Mouse (Mus musculus) kidney, adult 11 months (tissue): Measurements from ENCODE around the gene Gdpgp1.

Experiments used
- DNase-seq: peaks from one replicate; pipeline ENCODE4 v3.0.0; 2022

The Gdpgp1 gene

GRCm38 (mm10) chr7:80199851-80200587 is 32.6 kb upstream of the Gdpgp1 start:
- no peak for DNase-seq

DNA sequence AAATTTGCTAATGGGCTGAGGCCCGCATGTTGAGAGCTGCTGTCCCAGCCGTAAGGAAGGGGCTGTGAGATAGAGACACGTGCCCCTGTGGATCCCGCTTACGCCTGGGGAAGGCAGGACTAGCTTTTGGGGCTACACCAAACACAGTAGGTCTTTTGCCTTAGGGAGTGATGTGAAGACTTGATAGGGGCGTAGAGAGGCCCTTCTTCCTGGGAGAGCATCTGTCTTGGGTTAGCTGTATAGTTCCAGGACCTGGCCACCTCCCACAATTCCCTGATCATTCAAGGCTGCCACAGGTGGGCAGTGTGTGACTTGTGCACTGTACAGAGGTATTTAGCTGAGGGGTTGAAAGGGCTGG is 32.1 kb upstream of the Gdpgp1 start:
- no peak for DNase-seq

DNA sequence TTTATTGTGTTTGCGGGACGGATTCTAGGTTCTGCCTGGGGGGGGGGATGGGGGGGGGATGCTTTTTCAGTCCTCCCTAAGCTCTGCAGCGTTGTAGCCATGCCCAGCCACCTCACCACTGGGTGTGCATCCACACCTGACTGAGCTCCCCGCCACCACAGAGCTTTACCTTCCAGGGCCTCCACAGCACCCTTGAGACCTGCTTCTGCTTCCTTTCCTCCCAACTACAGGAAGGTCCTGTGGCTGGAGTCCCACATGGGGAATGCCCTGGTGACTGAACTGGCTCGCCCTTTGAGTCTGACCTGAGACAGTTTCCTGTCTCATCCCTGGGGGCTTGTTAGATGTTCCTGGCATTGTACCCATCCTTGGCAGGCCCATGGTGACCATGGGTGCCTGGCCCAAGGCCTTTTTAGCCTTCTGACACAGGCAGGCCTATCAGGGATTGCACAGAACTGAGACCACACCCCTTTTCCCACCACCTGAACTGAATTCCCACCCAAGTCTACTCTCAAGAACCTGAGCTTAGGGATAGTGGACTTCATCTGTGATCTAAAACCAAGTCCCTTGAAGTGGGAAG is 31.6 kb upstream of the Gdpgp1 start:
- no peak for DNase-seq

- DNase-seq, result peak; percentile 59
Measured at GRCm38 (mm10) chr7:80201888-80202540, 30.7 kb upstream of the Gdpgp1 start.

DNA sequence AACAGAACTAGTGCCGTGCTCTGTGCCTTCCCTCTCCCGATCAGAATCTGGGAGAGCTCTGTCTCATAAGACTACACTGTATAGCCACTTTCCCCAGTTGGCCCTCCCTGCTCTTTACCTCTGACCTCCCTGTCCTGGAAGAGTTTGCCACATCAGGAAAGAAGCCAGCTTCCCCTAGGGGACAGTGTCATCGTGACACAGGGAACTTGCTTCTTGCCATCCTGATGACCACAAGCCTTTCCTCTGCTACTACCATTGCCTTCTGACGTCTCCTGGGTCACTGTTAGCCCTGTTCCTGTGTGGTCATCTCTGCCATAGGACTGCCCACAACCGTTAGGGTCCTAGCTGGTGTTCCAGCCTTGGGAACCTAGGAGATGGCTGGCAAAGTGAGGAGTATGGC is 29.7 kb upstream of the Gdpgp1 start:
- DNase-seq, result no peak

DNA sequence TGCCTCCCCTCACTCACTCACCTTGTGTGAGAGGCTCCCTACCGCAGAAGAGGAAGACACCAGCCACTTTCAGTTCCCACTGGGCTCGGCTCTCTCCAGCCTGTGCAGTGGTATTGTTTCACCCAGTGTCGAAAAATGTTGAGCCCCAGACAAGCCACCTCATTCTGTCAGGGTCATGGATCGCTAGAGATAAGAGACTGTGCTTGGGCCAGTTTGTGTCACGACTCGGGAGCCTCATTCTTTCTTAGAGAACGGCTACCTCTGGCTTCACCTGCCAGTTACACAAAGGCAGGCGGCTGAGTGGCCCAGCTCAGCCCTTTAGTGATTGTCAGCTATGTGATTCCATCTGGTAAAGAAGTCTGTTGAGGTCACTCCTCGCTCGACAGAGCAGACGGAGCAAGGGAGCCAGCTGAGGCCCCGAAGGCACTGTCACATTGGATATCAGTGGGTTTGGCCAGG is 29.0 kb upstream of the Gdpgp1 start:
- DNase-seq, result no peak

- no peak for DNase-seq
Measured at GRCm38 (mm10) chr7:80204362-80204761, 28.3 kb upstream of the Gdpgp1 start.

DNA sequence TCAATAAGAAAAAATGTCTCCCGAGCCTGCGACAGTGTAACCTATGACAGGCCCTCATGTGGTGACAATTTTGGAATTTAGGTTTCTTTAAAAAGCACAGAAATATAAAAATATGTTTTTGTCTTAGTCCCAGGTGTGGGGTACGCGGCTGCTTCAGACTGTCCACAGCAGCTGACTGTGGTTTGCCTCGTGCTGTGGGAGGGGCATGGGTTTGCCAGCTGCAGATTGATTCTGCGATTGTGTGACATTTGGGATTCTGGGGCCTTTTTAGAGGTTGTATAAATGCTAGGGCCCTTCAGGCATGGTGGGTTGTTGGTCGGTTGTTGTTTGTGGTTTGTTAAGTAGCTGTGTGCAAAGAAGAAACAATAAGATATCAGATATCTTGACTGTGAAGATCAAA is 27.7 kb upstream of the Gdpgp1 start:
- no peak for DNase-seq

- no peak for DNase-seq
Measured at GRCm38 (mm10) chr7:80205705-80206589, 26.7 kb upstream of the Gdpgp1 start.

GRCm38 (mm10) chr7:80207314-80207731 is 25.3 kb upstream of the Gdpgp1 start:
- peak; percentile 83 for DNase-seq

DNA sequence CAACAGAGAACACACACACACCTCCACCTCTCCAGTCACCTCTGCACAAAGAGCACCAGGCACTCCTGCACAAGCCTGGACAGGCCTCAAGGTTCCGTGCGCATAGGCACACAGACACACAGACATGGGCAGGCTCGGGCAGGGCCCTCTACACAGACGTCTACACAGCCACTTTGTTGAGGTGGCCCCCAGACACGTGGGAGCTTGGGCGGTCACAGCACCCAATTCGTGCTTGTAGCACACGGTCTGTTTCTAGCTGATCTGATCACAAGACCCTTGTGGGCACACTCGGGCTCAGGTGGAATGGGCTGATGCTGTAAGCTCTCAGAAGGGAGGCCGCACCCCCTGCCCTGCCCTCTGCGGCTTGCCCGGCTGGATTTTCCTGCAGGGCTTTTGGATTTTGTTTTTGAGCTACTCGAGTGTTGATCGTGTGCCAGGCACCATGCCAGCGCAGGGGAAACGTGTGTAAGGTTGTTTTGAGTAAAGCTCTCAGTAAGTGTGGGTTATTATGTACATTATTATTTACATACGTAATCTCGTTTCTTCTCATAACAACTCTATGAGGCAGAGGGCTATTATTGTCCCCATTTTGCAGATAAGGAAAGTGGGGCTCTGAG is 24.5 kb upstream of the Gdpgp1 start:
- DNase-seq, result peak; percentile 62

GRCm38 (mm10) chr7:80208738-80209430 is 23.8 kb upstream of the Gdpgp1 start:
- no peak for DNase-seq

DNA sequence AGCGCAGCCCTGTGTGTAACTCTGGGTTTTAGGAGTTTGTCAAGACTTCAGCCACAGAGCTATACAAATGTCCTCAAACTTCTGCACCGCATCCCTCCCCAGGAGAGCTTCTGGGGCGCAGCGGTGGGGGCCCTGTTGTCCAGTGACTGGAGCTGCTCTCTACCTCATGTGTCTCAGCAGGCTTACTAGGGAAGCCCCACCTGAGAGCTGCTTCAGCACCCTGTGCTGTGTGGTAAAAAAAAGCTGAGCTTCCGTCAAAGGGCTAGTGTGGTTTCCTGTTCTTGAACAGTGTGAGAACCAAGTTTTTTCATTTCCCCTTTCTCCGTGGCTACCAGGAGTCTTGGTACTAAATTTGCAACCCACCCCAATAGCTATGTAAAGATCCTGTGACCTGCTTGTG is 23.0 kb upstream of the Gdpgp1 start:
- no peak for DNase-seq

DNA sequence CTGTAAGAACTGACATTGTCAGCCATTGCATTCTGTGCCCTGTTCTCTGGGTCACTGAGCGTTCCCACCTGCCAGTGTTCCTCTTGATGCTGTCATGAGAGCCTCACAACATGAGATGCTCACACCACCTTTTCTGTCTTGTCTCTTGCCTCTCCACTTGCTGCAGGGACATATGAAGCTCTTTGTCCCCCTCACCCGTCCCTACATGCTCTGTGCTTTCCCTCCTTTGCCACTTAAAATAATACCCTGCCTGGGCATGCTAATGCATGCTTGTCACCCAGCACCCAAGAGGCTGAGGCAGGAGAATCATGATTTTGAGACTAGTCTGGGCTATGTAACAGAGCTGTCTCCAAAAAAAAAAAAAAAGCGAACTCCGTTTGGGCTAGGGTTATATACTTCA is 21.7 kb upstream of the Gdpgp1 start:
- no peak for DNase-seq

- no peak for DNase-seq
Measured at GRCm38 (mm10) chr7:80213604-80214003, 19.1 kb upstream of the Gdpgp1 start.

GRCm38 (mm10) chr7:80214459-80214858 is 18.2 kb upstream of the Gdpgp1 start:
- DNase-seq, result no peak

GRCm38 (mm10) chr7:80215398-80215797 is 17.3 kb upstream of the Gdpgp1 start:
- DNase-seq, result no peak

- peak; percentile 53 for DNase-seq
Measured at GRCm38 (mm10) chr7:80216566-80216965, 16.1 kb upstream of the Gdpgp1 start.

GRCm38 (mm10) chr7:80218666-80219065 is 14.0 kb upstream of the Gdpgp1 start:
- no peak for DNase-seq

GRCm38 (mm10) chr7:80220237-80220797 is 12.3 kb upstream of the Gdpgp1 start:
- DNase-seq, result no peak

DNA sequence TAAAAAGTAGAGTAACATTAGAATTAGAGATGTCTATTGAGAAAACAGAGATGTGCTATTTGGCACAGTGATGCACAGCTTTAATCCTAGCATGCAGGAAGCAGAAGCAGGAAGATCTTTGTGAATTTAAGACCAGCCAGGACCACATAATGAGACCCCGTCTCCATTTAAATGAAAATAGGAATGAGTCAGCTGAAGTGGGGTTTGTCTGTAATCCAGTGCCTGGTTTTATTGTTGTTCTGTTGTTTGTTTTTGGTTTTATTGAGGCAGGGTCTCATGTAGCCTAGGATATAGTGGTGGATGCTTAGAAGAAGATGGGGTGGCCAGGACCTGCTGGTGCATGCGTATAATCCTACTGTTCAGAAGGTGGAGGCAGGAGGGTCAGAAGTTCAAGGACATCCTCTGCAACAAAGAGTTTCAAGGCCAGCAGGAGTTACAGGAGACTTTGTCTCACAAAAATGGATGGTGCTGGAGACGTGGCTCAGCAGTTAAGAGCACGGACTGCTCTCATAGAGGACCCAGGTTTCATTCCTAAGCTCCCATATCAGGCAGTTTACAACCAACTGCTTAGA is 11.4 kb upstream of the Gdpgp1 start:
- DNase-seq, result no peak
